Mouse (Mus musculus) MEL (cell line): ENCODE results near the gene Mavs. TPM values are rescaled to one million over a fixed set of nuclear protein-coding genes. Genes with fewer than 3 reads are reported as not detected.

Experiments used
- DNase-seq: peaks from one replicate; pipeline ENCODE4 v3.0.0; 2011; ENCODE audit warnings: low read depth, low spot score
- H3K27ac ChIP-seq: 2 replicates; pipeline ENCODE4 v1.5.1; 2012; ENCODE audit warnings: low read depth, mild to moderate bottlenecking, control low read depth, low read length, moderate library complexity; ENCODE audit not compliant: control insufficient read depth
- H3K27me3 ChIP-seq, 2 experiments: fragments of 150-350 bp in 1 of 2; sonication (generic) in 1 of 2; 2 replicates each; pipeline ENCODE4 v1.6.1; 2012; ENCODE audit warnings: low read length in 2 of 2, mild to moderate bottlenecking in 2 of 2, improper control_type of control experiment in 1 of 2, moderate library complexity in 1 of 2; ENCODE audit not compliant: insufficient read depth in 2 of 2, control insufficient read depth in 1 of 2
- H3K36me3 ChIP-seq, 2 experiments: 2 replicates each; pipeline ENCODE4 v1.6.1; 2012 to 2014; ENCODE audit warnings: low read length in 2 of 2, improper control_type of control experiment in 1 of 2, inconsistent platforms in 1 of 2, mild to moderate bottlenecking in 1 of 2; ENCODE audit not compliant: insufficient read depth in 2 of 2, control insufficient read depth in 1 of 2
- H3K4me1 ChIP-seq, 2 experiments: fragments of 150-350 bp in 1 of 2; sonication (generic) in 1 of 2; 2 replicates each; pipeline ENCODE4 v1.6.1; 2012; ENCODE audit warnings: low read length in 2 of 2, improper control_type of control experiment in 1 of 2, mild to moderate bottlenecking in 1 of 2; ENCODE audit not compliant: insufficient read depth in 2 of 2, control insufficient read depth in 1 of 2
- H3K4me3 ChIP-seq, 2 experiments: fragments of 150-350 bp in 1 of 2; sonication (generic) in 1 of 2; 2 replicates each; pipeline ENCODE4 v1.5.1; 2012; ENCODE audit warnings: low read depth in 2 of 2, low read length in 2 of 2, mild to moderate bottlenecking in 2 of 2, moderate library complexity in 2 of 2, control low read depth in 1 of 2, improper control_type of control experiment in 1 of 2; ENCODE audit not compliant: control insufficient read depth in 1 of 2, insufficient read depth in 1 of 2
- H3K79me2 ChIP-seq: 2 replicates; pipeline ENCODE4 v1.6.1; 2012; ENCODE audit warnings: mild to moderate bottlenecking, low read length, moderate library complexity; ENCODE audit not compliant: control insufficient read depth, poor library complexity, insufficient read depth
- H3K9ac ChIP-seq: 2 replicates; pipeline ENCODE4 v1.6.1; 2012; ENCODE audit warnings: low read depth, mild to moderate bottlenecking, control low read depth, low read length, moderate library complexity; ENCODE audit not compliant: control insufficient read depth, poor library complexity, severe bottlenecking
- H3K9me3 ChIP-seq: fragments of 150-350 bp; sonication (generic); replicated peaks from 2 replicates; pipeline ENCODE4 v1.6.1; 2012; ENCODE audit warnings: mild to moderate bottlenecking, low read length, improper control_type of control experiment, moderate library complexity; ENCODE audit not compliant: insufficient read depth
- BHLHE40 ChIP-seq: IDR thresholded peaks from 2 replicates; pipeline ENCODE4 v1.6.1; 2012; ENCODE audit warnings: low read depth, mild to moderate bottlenecking, inconsistent platforms, low read length, improper control_type of control experiment, borderline replicate concordance
- CHD1 ChIP-seq: IDR thresholded peaks from 2 replicates; pipeline ENCODE4 v1.6.1; 2012; ENCODE audit warnings: low read depth, mild to moderate bottlenecking, inconsistent platforms, low read length, improper control_type of control experiment
- CTCF ChIP-seq, 3 experiments: IDR thresholded peaks in 2 of 3; conservative IDR thresholded peaks in 1 of 3; 2 replicates each; pipeline ENCODE4 v1.5.1; 2011 to 2012; ENCODE audit warnings: low read length in 3 of 3, low read depth in 2 of 3, mild to moderate bottlenecking in 2 of 3, improper control_type of control experiment in 1 of 3, inconsistent platforms in 1 of 3, mixed read lengths in 1 of 3, moderate library complexity in 1 of 3; ENCODE audit not compliant: control insufficient read depth in 1 of 3, insufficient read depth in 1 of 3, poor library complexity in 1 of 3, severe bottlenecking in 1 of 3
- EP300 ChIP-seq, 2 experiments: IDR thresholded peaks; 2 replicates each; pipeline ENCODE4 v1.6.1; 2011; ENCODE audit warnings: improper control_type of control experiment in 2 of 2, low read length in 2 of 2, low read depth in 1 of 2, mild to moderate bottlenecking in 1 of 2
- GABPA ChIP-seq: IDR thresholded peaks from 2 replicates; pipeline ENCODE4 v1.6.1; 2012; ENCODE audit warnings: low read depth, mild to moderate bottlenecking, inconsistent platforms, low read length, improper control_type of control experiment, moderate library complexity
- MAZ ChIP-seq: IDR thresholded peaks from 2 replicates; pipeline ENCODE4 v1.6.1; 2012; ENCODE audit warnings: low read depth, mild to moderate bottlenecking, inconsistent platforms, low read length, improper control_type of control experiment
- MEF2A ChIP-seq: IDR thresholded peaks from 2 replicates; pipeline ENCODE4 v1.6.1; 2014; ENCODE audit warnings: low read depth, mild to moderate bottlenecking, inconsistent platforms, low read length, improper control_type of control experiment; ENCODE audit not compliant: poor library complexity, insufficient replicate concordance, severe bottlenecking; ENCODE audit errors: extremely low read depth
- MYB ChIP-seq: IDR thresholded peaks from 2 replicates; pipeline ENCODE4 v1.6.1; 2011; ENCODE audit warnings: mild to moderate bottlenecking, low read depth, low read length, improper control_type of control experiment
- POLR2A ChIP-seq, 2 experiments: IDR thresholded peaks; 2 replicates each; pipeline ENCODE4 v1.6.1; 2011 to 2012; ENCODE audit warnings: low read length in 2 of 2, mild to moderate bottlenecking in 2 of 2, control low read depth in 1 of 2, improper control_type of control experiment in 1 of 2, low read depth in 1 of 2, moderate library complexity in 1 of 2; ENCODE audit not compliant: control insufficient read depth in 1 of 2, insufficient read depth in 1 of 2, poor library complexity in 1 of 2
- RAD21 ChIP-seq: IDR thresholded peaks from 2 replicates; pipeline ENCODE4 v1.6.1; 2011; ENCODE audit warnings: mild to moderate bottlenecking, low read depth, low read length, improper control_type of control experiment
- SMC3 ChIP-seq: IDR thresholded peaks from 2 replicates; pipeline ENCODE4 v1.6.1; 2011; ENCODE audit warnings: low read depth, low read length, improper control_type of control experiment
- TCF12 ChIP-seq: IDR thresholded peaks from 2 replicates; pipeline ENCODE4 v1.6.1; 2014; ENCODE audit warnings: low read depth, mild to moderate bottlenecking, inconsistent platforms, low read length, improper control_type of control experiment, moderate library complexity
- USF1 ChIP-seq: IDR thresholded peaks from 2 replicates; pipeline ENCODE4 v1.6.1; 2014; ENCODE audit warnings: low read depth, mild to moderate bottlenecking, inconsistent platforms, low read length, improper control_type of control experiment, moderate library complexity
- USF2 ChIP-seq, 2 experiments: IDR thresholded peaks; 2 replicates each; pipeline ENCODE4 v1.6.1; 2011 to 2012; ENCODE audit warnings: improper control_type of control experiment in 2 of 2, low read length in 2 of 2, borderline replicate concordance in 1 of 2, inconsistent platforms in 1 of 2, low read depth in 1 of 2, mild to moderate bottlenecking in 1 of 2; ENCODE audit not compliant: insufficient read depth in 1 of 2
- ZC3H11A ChIP-seq: IDR thresholded peaks from 2 replicates; pipeline ENCODE4 v1.6.1; 2012; ENCODE audit warnings: low read depth, mild to moderate bottlenecking, inconsistent platforms, low read length, improper control_type of control experiment
- ZKSCAN1 ChIP-seq: IDR thresholded peaks from 2 replicates; pipeline ENCODE4 v1.6.1; 2012; ENCODE audit warnings: low read depth, mild to moderate bottlenecking, inconsistent platforms, low read length, improper control_type of control experiment, moderate library complexity
- ZMIZ1 ChIP-seq: IDR thresholded peaks from 2 replicates; pipeline ENCODE4 v1.6.1; 2012; ENCODE audit warnings: low read depth, mild to moderate bottlenecking, inconsistent platforms, low read length, improper control_type of control experiment, moderate library complexity
- ZNF384 ChIP-seq: IDR thresholded peaks from 2 replicates; pipeline ENCODE4 v1.6.1; 2012; ENCODE audit warnings: low read depth, mild to moderate bottlenecking, inconsistent platforms, low read length, improper control_type of control experiment
- polyA plus RNA-seq, 2 experiments: library from polyadenylated mRNA; stranded (reverse) in 1 of 2; unstranded in 1 of 2; fragments of >175 nt in 1 of 2; fragments of >200 nt in 1 of 2; gene quantifications; 2 replicates each; pipeline versions ENCODE4 v1.2.1 to v1.2.4; 2012; ENCODE audit warnings: low replicate concordance in 2 of 2, low read depth in 1 of 2; ENCODE audit not compliant: insufficient read length in 2 of 2, insufficient read depth in 1 of 2, missing spikeins in 1 of 2
- total RNA-seq: library from RNA; depleted of rRNA; stranded (reverse); fragments of 300-350 nt; gene quantifications from 2 replicates; pipeline ENCODE4 v1.2.3, GENCODE M21; 2012

The Mavs gene
- total and polyA plus RNA-seq, 3 experiments: 21.3 to 32.1 TPM; not detected in 1

- TF ChIP-seq CTCF (IDR thresholded peaks at IDR 0.05 in 2 of 3, conservative IDR thresholded peaks at IDR 0.05 in 1 of 3; ENCODE audit: control insufficient read depth in 1 of 3, insufficient read depth in 1 of 3, low read depth in 2 of 3, low read length in 3 of 3, poor library complexity in 1 of 3, severe bottlenecking in 1 of 3) (peak in 1 of 3 experiments; percentile 32; a peak in 1 of 6 replicates), GABPA (no peak), MAZ (no peak), ZC3H11A (no peak), RAD21 (peak; percentile 12), ZMIZ1 (no peak), CHD1 (no peak), TCF12 (no peak), USF2 (IDR thresholded peaks at IDR 0.05; ENCODE audit: borderline replicate concordance in 1 of 2, insufficient read depth in 1 of 2, low read depth in 1 of 2, low read length in 2 of 2) (no peak), EP300 (IDR thresholded peaks at IDR 0.05; ENCODE audit: low read depth in 1 of 2, low read length in 2 of 2) (no peak), USF1 (no peak), SMC3 (peak; percentile 41), MYB (no peak), POLR2A (IDR thresholded peaks at IDR 0.05; ENCODE audit: control insufficient read depth in 1 of 2, insufficient read depth in 1 of 2, low read depth in 1 of 2, low read length in 2 of 2, poor library complexity in 1 of 2) (no peak)
- Histone ChIP-seq H3K27me3 (no peaks in the 10 kb centered on the region), H3K36me3 (peaks cover 0 to 22% of the 10 kb centered on the region in 2 experiments; a peak in 2 of 4 replicates)
Measured at GRCm38 (mm10) chr2:131286276-131286675, 52.4 kb downstream of the Mavs start.

GRCm38 (mm10) chr2:131290669-131291068, 56.8 kb downstream of the Mavs start:
- TF ChIP-seq SMC3 (no peak), BHLHE40 (no peak)
- H3K27me3 ChIP-seq: no peaks in the 10 kb centered on the region
- no peak overlapping the region for H3K27ac ChIP-seq
- no peak for DNase-seq
- H3K4me3 ChIP-seq: no peak overlapping the region
- H3K9ac ChIP-seq: no peak overlapping the region
- H3K9me3 ChIP-seq: no peaks in the 10 kb centered on the region
- no peaks in the 10 kb centered on the region for H3K79me2 ChIP-seq
- H3K36me3 ChIP-seq: peaks cover 0 to 20% of the 10 kb centered on the region in 2 experiments; a peak in 2 of 4 replicates
- no peaks in the 10 kb centered on the region for H3K4me1 ChIP-seq

More at GRCm38 (mm10) chr2:131286276-131286675, 52.4 kb downstream of the Mavs start:
- Histone ChIP-seq H3K4me1 (no peaks in the 10 kb centered on the region), H3K9ac (no peak overlapping the region), H3K4me3 (no peak overlapping the region), H3K27ac (no peak overlapping the region), H3K9me3 (no peaks in the 10 kb centered on the region), H3K79me2 (no peaks in the 10 kb centered on the region)
- no peak for DNase-seq

- TF ChIP-seq MEF2A (no peak), CTCF (IDR thresholded peaks at IDR 0.05 in 2 of 3, conservative IDR thresholded peaks at IDR 0.05 in 1 of 3; ENCODE audit: control insufficient read depth in 1 of 3, insufficient read depth in 1 of 3, low read depth in 2 of 3, low read length in 3 of 3, poor library complexity in 1 of 3, severe bottlenecking in 1 of 3) (no peak), ZNF384 (no peak), MYB (no peak), ZKSCAN1 (no peak)
- no peak overlapping the region for H3K27ac ChIP-seq
- H3K9ac ChIP-seq: no peak overlapping the region
- H3K27me3 ChIP-seq: no peaks in the 10 kb centered on the region
- no peaks in the 10 kb centered on the region for H3K4me1 ChIP-seq
- no peaks in the 10 kb centered on the region for H3K9me3 ChIP-seq
- H3K36me3 ChIP-seq: peaks cover 0 to 14% of the 10 kb centered on the region in 2 experiments; a peak in 2 of 4 replicates
- H3K4me3 ChIP-seq: no peak overlapping the region
- H3K79me2 ChIP-seq: no peaks in the 10 kb centered on the region
- no peak for DNase-seq
Measured at GRCm38 (mm10) chr2:131296746-131297261, 62.9 kb downstream of the Mavs start.
